Mouse (Mus musculus): ENCODE data around the gene Ttll10.

DNA sequence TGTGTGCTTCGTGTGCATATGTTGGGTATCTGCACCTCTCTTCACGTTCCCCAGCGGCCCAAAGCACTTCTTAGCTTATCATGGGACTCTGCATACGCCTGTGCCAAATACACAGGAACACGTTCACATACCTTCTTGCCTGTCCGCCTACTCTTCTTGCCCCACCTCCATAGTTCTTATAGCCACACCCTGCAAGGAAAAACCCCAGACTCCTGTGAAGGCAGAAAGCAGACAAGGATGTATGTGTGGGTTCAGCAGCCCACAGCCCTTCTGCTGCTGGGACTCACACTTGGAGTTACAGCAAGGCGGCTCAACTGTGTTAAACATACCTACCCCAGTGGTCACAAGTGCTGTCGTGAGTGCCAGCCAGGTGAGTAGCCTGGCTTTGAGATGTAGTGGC, 45.6 kb downstream of the Ttll10 start, which contains the start of gene Tnfrsf4:
- TF ChIP-seq POLR2A (IDR thresholded peaks at IDR 0.05; ENCODE audit: control insufficient read depth, extremely low read depth, insufficient read depth, low read length, poor library complexity) (no peak), CTCF (IDR thresholded peaks at IDR 0.05; ENCODE audit: borderline replicate concordance, control insufficient read depth, extremely low read depth, insufficient read depth, low read length, poor library complexity) (no peak)

All from thymus, adult 2 months (tissue).